Mouse (Mus musculus) erythroblast, embryonic 14.5 days (primary cell): ENCODE measurements at regions not wholly inside any gene's neighbourhood (a gene's known extent, or its start where the extent isn't known, plus 50 kb on each side); places are given as distances from the start of the nearest gene placed in this dataset.

Source experiments
- H3K27me3 ChIP-seq: 2 replicates; pipeline ENCODE4 v1.6.1; 2012; ENCODE audit warnings: inconsistent platforms; ENCODE audit not compliant: control insufficient read depth
- H3K36me3 ChIP-seq: 2 replicates; pipeline ENCODE4 v1.6.1; 2012; ENCODE audit warnings: mild to moderate bottlenecking, inconsistent platforms; ENCODE audit not compliant: control insufficient read depth
- H3K4me1 ChIP-seq: 2 replicates; pipeline ENCODE4 v1.6.1; 2012; ENCODE audit warnings: inconsistent platforms; ENCODE audit not compliant: control insufficient read depth
- H3K4me3 ChIP-seq: replicated peaks from 2 replicates; pipeline ENCODE3; 2012; ENCODE audit warnings: moderate library complexity, mild to moderate bottlenecking, inconsistent platforms
- H3K9me3 ChIP-seq: 2 replicates; pipeline ENCODE4 v1.6.1; 2012; ENCODE audit warnings: low read length, inconsistent platforms, mixed read lengths; ENCODE audit not compliant: control insufficient read depth
- GATA1 ChIP-seq: IDR thresholded peaks from 2 replicates; pipeline ENCODE4 v1.6.1; 2012; ENCODE audit warnings: low read length, inconsistent platforms, mixed read lengths
- TAL1 ChIP-seq: IDR thresholded peaks from 3 replicates; pipeline ENCODE4 v1.6.1; 2012; ENCODE audit warnings: low read length, inconsistent platforms, mixed read lengths

- Histone ChIP-seq H3K9me3 (no peaks in the 10 kb centered on the region), H3K4me1 (no peaks in the 10 kb centered on the region), H3K36me3 (no peaks in the 10 kb centered on the region), H3K4me3 (no peak overlapping the region), H3K27me3 (no peaks in the 10 kb centered on the region)
- TF ChIP-seq TAL1 (no peak), GATA1 (no peak)
Measured at GRCm38 (mm10) chr4:106007334-106008190, 217.9 kb downstream of the Gm12728 start.

GRCm38 (mm10) chr4:106017065-106017646 is 227.5 kb downstream of the Gm12728 start:
- Histone ChIP-seq H3K36me3 (no peaks in the 10 kb centered on the region), H3K9me3 (no peaks in the 10 kb centered on the region), H3K27me3 (no peaks in the 10 kb centered on the region), H3K4me1 (no peaks in the 10 kb centered on the region), H3K4me3 (no peak overlapping the region)
- TF ChIP-seq GATA1, result no peak
- no peak for TF ChIP-seq TAL1

- H3K9me3 ChIP-seq, result no peaks in the 10 kb centered on the region
- no peaks in the 10 kb centered on the region for H3K27me3 ChIP-seq
- no peaks in the 10 kb centered on the region for H3K4me1 ChIP-seq
- no peaks in the 10 kb centered on the region for H3K36me3 ChIP-seq
- TF ChIP-seq TAL1 (no peak), GATA1 (no peak)
- H3K4me3 ChIP-seq, result no peak overlapping the region
Measured at GRCm38 (mm10) chr4:106018936-106019335, 229.3 kb downstream of the Gm12728 start.

- Histone ChIP-seq H3K4me3 (no peak overlapping the region), H3K4me1 (no peaks in the 10 kb centered on the region), H3K27me3 (no peaks in the 10 kb centered on the region), H3K36me3 (no peaks in the 10 kb centered on the region), H3K9me3 (no peaks in the 10 kb centered on the region)
- TF ChIP-seq GATA1 (no peak), TAL1 (no peak)
Measured at GRCm38 (mm10) chr4:106020338-106020737, 230.7 kb downstream of the Gm12728 start.

- no peak for TF ChIP-seq TAL1
- TF ChIP-seq GATA1, result no peak
- Histone ChIP-seq H3K36me3 (no peaks in the 10 kb centered on the region), H3K9me3 (no peaks in the 10 kb centered on the region), H3K4me1 (no peaks in the 10 kb centered on the region), H3K27me3 (no peaks in the 10 kb centered on the region), H3K4me3 (no peak overlapping the region)
Measured at GRCm38 (mm10) chr4:106024591-106024990, 234.9 kb downstream of the Gm12728 start.

- TF ChIP-seq TAL1 (no peak), GATA1 (no peak)
- no peaks in the 10 kb centered on the region for H3K9me3 ChIP-seq
- H3K27me3 ChIP-seq, result no peaks in the 10 kb centered on the region
- H3K36me3 ChIP-seq, result no peaks in the 10 kb centered on the region
- no peak overlapping the region for H3K4me3 ChIP-seq
- no peaks in the 10 kb centered on the region for H3K4me1 ChIP-seq
Measured at GRCm38 (mm10) chr4:106025966-106026637, 236.4 kb downstream of the Gm12728 start.

- TF ChIP-seq TAL1, result no peak
- no peak for TF ChIP-seq GATA1
- Histone ChIP-seq H3K4me1 (no peaks in the 10 kb centered on the region), H3K27me3 (no peaks in the 10 kb centered on the region), H3K9me3 (no peaks in the 10 kb centered on the region), H3K4me3 (no peak overlapping the region), H3K36me3 (no peaks in the 10 kb centered on the region)
Measured at GRCm38 (mm10) chr4:106040376-106040775, 250.7 kb downstream of the Gm12728 start.

- Histone ChIP-seq H3K36me3 (no peaks in the 10 kb centered on the region), H3K4me3 (no peak overlapping the region), H3K4me1 (no peaks in the 10 kb centered on the region), H3K9me3 (no peaks in the 10 kb centered on the region), H3K27me3 (no peaks in the 10 kb centered on the region)
- TF ChIP-seq TAL1 (no peak), GATA1 (no peak)
Measured at GRCm38 (mm10) chr4:106042456-106042855, 252.8 kb downstream of the Gm12728 start.

- H3K4me1 ChIP-seq, result no peaks in the 10 kb centered on the region
- no peak for TF ChIP-seq TAL1
- no peak for TF ChIP-seq GATA1
- no peaks in the 10 kb centered on the region for H3K9me3 ChIP-seq
- no peaks in the 10 kb centered on the region for H3K27me3 ChIP-seq
- no peak overlapping the region for H3K4me3 ChIP-seq
- H3K36me3 ChIP-seq, result no peaks in the 10 kb centered on the region
Measured at GRCm38 (mm10) chr4:106043661-106044060, 254.0 kb downstream of the Gm12728 start.
